Mouse (Mus musculus) right cerebral cortex, postnatal 25 days (tissue): ENCODE measurements at regions not wholly inside any gene's neighbourhood (a gene's known extent, or its start where the extent isn't known, plus 50 kb on each side); places are given as distances from the start of the nearest gene placed in this dataset.
A peak's percentile ranks its signal among the peaks of the same experiment; 100 is the strongest.
"Not testable (repeated sequence)": the region's sequence is repeated elsewhere in the genome, so short reads cannot be mapped to it uniquely, and the experiment has no call there.

Experiments
- DNase-seq: peaks from one replicate; pipeline ENCODE4 v3.0.0; 2022

DNA sequence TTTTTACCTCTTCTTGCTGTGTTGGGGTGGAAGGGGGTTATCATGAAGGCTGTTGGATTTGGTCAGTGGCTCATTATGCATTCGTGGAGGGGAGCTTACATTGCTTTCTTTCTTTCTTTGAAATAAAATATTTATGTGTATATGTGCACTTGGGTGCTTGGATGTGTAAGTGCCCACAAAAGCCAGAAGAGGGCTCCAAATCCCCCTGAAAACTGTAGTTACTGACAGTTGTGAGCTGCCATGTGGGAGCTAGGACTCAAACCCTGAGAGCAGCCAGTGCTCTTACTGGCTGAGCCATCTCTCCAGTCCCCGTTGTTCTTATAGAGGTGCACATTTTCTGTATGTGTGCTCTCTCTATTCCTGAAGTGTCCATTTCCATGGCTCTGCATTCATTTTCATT, 415.6 kb upstream of the Zfp507 start:
- no peak for DNase-seq

GRCm38 (mm10) chr7:36210034-36210433, 407.2 kb upstream of the Zfp507 start:
- no peak for DNase-seq

DNA sequence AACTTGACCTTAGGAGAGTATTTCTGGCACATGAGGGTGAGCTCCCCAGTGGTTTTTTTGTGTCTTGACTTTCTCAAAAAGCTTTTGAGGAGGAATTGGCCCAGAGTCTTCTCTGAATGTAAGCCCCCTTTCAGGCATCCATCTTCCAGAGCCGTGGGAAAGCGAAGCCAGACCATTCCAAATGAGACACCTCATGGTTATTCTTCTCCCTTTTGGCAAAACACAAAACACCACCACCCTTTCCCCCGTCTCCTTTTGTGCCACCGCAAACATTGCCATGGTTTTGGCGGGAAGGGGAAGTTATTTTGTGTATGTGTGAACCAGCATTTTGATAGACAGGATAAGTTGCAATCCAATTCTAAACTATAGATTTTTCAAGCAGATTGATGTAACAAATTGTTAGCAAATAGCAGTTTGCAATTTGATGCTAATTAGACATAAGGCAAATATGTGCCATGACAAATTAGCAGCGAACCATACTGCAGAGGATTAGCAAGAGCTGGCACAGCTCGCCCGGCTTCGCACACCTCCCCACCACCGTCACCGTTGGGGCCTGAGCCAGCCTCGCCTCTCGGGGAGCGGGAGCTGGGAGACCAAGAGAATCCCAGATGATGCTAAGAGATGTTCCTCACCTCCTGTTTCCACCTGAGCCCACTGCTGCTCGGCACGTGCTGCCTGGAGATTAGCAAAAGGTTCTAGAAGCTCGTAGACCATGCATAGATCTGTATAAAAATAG, 404.9 kb upstream of the Zfp507 start:
- DNase-seq: peak; percentile 73

- DNase-seq: no peak
Observed at GRCm38 (mm10) chr7:36198091-36198700, 395.4 kb upstream of the Zfp507 start.

GRCm38 (mm10) chr7:36196154-36196720, 393.4 kb upstream of the Zfp507 start:
- DNase-seq: no peak

DNA sequence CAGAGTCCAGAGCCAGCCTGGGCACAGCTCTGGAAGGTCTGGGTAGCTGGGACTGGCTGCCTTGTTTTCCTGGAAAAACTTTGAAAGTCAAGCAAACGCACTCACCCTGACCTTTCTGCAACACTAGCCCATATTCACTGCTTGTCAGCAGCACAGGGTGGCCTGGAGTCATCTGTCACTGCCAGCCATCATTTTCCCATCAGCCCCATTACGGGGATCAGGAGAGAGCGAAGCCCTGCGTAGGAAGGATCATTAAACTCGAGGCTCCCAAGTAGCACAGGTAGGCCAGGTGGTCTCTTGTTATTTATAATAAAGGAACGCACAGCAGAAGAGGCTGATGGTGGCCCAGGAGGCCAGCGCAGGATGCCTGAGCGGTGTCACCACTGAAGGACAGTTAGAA, 389.8 kb upstream of the Zfp507 start:
- no peak for DNase-seq

DNA sequence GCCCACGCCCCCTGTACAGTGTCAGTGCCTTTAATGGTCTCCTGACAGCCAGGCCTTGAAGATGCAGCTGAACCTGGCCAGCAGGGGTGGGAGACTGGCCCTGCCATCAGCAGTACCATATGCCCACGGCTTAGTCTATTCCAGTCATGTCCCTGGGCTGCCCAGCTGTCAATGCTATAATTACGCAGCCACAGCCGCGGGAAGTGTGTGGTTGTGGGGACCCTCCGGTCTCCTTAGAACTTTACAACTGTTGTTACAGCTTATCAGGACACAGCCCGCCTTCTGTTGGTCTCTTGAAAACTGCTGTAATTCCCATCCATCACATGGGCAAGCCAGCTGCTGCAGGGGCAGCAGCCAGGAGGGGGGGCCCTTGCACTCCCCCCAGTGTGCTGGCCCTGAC, 375.1 kb upstream of the Zfp507 start:
- no peak for DNase-seq

DNA sequence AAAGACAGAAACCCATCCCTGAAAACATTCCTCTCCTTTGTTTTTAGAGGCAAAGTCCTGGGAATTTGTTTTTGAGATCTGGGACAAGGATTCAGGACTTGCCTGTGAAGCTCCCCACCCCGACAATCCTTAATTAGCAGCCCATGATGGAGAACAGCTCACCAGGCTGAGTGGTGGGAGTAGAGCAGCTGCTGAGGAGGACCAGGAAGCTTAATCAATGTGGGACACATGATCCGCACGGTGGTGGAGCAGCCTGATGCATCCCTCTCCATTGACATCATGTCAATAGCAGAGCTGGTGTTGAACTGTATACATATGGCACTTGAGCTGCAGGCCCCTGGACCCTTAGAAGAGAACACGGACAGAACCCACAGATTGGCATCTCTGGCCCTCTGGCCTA, 372.5 kb upstream of the Zfp507 start:
- peak; percentile 21 for DNase-seq

- not testable (repeated sequence) for DNase-seq
Observed at GRCm38 (mm10) chr7:36172511-36172910, 369.7 kb upstream of the Zfp507 start.

DNA sequence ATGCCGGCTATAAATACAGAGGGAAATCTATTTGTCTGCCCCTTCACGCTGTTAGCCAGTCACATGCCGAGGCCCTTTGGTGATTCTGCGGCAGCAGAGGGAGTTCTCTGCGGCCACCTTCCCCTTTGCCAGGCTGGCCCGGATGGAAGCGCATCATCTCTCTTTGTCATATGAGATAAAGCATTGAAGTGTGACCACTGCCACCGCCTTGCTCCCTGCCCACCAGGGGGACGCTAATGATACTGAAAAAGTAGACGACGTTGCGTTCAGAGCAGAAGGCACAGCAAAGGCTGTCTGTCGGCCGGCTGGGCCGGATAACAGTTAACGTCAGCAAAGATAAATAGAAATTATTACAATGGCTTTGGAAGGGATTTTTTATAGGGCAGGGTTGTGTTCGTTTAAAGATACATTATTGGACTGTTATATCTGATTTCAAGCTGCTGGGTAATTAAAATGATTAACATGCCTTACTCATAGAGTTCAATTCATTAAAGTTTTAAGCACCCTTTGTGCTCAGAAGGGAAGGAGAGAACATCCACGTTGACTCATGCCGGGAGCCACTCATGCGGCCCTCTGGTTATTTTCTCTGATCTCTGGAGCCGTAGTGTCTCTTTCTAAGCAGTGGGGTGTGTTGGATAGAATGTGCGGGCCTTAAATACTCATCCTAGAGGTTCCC, 354.6 kb upstream of the Zfp507 start:
- no peak for DNase-seq

GRCm38 (mm10) chr7:36156595-36156994, 353.8 kb upstream of the Zfp507 start:
- DNase-seq: no peak

- DNase-seq: no peak
Observed at GRCm38 (mm10) chr7:36155576-36155975, 352.8 kb upstream of the Zfp507 start.

- no peak for DNase-seq
Observed at GRCm38 (mm10) chr7:36155159-36155558, 352.4 kb upstream of the Zfp507 start.

DNA sequence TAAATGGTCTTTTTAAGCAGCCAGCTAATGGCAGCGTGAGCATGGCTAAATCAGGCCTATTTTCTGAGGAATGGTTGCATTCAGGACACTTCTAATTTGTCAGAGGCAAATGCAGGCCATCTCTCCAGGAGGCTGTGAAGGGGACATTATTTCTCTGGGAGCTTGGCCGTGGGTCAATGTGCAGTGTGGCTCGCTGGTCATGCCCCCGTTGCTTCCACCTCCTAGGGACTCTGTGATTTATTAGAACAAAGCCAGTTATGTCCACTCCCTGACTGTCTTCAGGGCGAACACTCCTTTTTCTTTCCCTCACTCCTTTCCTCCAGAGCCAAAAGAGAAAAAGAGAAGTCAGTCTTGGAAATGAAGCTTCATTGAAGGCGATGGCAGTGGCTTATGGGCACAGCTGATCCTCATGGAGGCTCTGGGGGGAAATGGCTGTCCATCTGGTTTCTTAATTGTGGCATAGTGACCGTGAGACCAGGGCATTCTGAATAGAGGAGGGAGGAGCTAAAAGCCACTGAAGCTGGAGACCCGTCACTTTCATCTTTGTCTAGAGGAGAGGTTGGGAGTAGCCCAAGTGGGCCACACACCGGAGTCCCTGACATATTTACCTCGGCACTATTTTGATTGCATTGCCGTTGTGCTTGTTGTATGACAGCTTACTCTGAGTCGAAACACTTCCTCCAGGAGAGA, 348.2 kb upstream of the Zfp507 start:
- DNase-seq: no peak

- DNase-seq: no peak
Observed at GRCm38 (mm10) chr7:36136571-36136970, 333.8 kb upstream of the Zfp507 start.

DNA sequence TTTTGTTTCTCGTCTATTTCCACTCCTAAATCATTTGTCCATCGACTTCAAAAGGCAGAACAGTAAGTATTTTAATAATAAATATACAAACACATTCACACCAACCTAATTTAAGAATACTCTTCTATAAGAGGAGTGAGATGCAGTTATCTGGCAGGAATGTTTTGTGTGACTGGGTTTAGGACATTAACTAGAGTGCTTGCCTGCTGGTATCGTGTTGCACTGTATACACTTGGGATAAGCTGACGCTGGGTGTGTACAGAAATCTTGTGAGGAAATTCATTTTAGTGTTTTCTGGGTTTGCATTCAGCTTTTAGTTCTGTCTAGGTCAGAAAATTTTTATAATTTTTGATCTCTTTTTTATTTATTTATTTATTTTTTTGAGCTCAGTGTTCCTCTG, 331.8 kb upstream of the Zfp507 start:
- no peak for DNase-seq

DNA sequence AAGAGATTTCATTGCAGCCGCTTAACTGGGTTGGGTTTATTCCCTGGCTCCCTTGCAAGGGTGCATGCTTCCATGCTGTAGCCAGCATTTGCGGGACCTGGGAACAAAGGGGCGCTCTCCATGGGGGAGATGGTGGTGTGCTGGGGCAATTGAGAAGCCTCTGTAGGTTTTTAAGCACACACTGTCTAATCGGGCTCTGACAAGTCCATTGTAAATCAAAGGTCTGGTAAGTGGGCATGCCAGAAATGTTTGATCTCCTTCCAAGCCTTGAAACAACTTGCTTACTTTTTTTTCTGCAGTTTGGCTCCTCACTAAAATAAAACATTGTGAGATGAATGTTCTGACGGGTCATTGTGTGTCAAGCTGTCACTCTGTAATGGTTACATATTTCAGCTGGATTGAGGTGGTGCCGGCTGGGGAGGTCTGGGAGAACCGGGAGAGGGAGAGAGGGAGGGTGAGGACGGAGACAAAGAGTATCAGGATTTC, 330.9 kb upstream of the Zfp507 start:
- no peak for DNase-seq

- DNase-seq: no peak
Observed at GRCm38 (mm10) chr7:36133026-36133425, 330.2 kb upstream of the Zfp507 start.

GRCm38 (mm10) chr7:36132569-36132968, 329.8 kb upstream of the Zfp507 start:
- no peak for DNase-seq

- no peak for DNase-seq
Observed at GRCm38 (mm10) chr7:36097054-36097453, 294.3 kb upstream of the Zfp507 start.

- DNase-seq: no peak
Observed at GRCm38 (mm10) chr7:36095258-36096130, 292.7 kb upstream of the Zfp507 start.

DNA sequence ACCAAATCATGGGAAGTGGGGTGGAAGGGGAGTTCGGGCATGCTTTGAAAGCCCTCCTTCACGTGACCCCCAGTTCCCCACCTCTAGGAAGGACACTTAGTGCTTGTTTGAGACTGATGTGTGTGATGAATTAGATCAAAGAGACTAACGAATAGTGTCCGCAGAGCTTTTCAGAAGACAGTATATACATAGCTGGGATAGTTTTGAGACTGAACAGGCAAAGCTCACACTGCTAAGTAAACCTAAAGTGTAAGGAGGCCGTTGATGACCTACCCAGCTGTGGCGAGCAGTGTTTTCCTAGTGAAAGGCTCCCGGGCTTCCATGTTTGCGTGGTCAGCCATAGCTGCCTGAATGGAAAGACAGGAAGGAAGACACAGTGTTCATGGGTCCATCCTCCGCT, 288.3 kb upstream of the Zfp507 start:
- no peak for DNase-seq
